Mouse (Mus musculus) bone marrow macrophage, adult 2 months (primary cell): ENCODE data around the gene Tbc1d5. TPM values are rescaled to one million over a fixed set of nuclear protein-coding genes. Genes with fewer than 3 reads are reported as not detected.

Experiments used
- H3K27ac ChIP-seq: 2 replicates; pipeline ENCODE4 v1.5.1; 2012; ENCODE audit warnings: low read depth, low read length; ENCODE audit not compliant: insufficient read depth
- H3K4me1 ChIP-seq: 2 replicates; pipeline ENCODE4 v1.6.1; 2012; ENCODE audit warnings: low read length; ENCODE audit not compliant: control insufficient read depth, insufficient read depth
- H3K4me3 ChIP-seq: 2 replicates; pipeline ENCODE4 v1.5.1; 2012; ENCODE audit warnings: mild to moderate bottlenecking, low read length, moderate library complexity; ENCODE audit not compliant: insufficient read depth
- CTCF ChIP-seq: IDR thresholded peaks from 2 replicates; pipeline ENCODE4 v1.5.1; 2012; ENCODE audit warnings: low read depth, mild to moderate bottlenecking, low read length, moderate library complexity
- POLR2A ChIP-seq: IDR thresholded peaks from 2 replicates; pipeline ENCODE4 v1.6.1; 2012; ENCODE audit warnings: mild to moderate bottlenecking, low read depth, low read length, borderline replicate concordance
- polyA plus RNA-seq: library from polyadenylated mRNA; stranded (reverse); fragments of >200 nt; gene quantifications from 2 replicates; pipeline ENCODE4 v1.2.4, GENCODE M21; 2012; ENCODE audit not compliant: missing spikeins, insufficient read depth, insufficient read length

The Tbc1d5 gene
- polyA plus RNA-seq, 1 experiment = 41.9 TPM

DNA sequence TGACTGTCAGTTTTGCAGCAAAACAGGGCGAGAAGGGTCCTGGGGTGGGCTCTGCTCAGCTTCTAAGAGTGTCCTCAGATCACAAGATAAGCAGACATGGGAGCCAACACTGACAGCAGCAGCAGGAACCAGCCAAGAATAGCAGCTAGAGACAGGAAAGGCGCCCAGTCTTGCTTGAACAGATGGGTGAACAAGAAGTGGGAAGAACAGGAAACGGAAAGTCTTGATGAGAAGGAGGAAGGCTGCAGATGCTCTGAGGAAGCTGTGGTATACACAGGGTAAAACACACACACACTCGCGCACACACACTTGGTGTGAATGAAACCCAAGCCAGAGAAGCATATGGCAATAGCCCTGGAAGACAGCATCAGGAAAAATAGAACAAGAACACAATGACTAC lies 415.7 kb downstream of the Tbc1d5 start:
- Histone ChIP-seq H3K27ac (peak overlapping the region; percentile 81), H3K4me1 (peaks cover 24% of the 10 kb centered on the region), H3K4me3 (no peak overlapping the region)
- TF ChIP-seq CTCF (no peak), POLR2A (no peak)

GRCm38 (mm10) chr17:50762231-50762630 lies 416.9 kb downstream of the Tbc1d5 start:
- no peak for TF ChIP-seq CTCF
- no peak for TF ChIP-seq POLR2A
- H3K27ac ChIP-seq = no peak overlapping the region
- H3K4me3 ChIP-seq = no peak overlapping the region
- peaks cover 24% of the 10 kb centered on the region for H3K4me1 ChIP-seq

DNA sequence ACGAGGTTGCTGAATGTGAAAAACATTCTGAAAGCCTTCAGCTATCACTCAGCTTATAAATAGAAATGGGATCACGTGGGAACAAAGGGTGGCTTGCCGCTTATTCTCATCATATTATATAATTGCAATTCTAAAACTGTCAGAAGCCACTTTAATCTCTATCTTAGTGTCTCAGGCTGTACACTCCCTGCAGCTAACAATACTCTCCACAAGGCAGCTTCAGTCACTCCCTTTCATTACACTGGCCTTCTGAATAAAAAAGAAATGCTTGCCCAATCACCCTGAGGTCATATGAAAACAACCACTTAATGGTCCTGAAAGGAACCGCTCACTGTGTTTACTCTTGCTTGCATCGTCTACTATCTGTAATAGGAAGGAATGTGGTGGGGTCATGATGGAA lies 418.1 kb downstream of the Tbc1d5 start:
- no peak overlapping the region for H3K4me3 ChIP-seq
- TF ChIP-seq POLR2A (no peak), CTCF (no peak)
- no peak overlapping the region for H3K27ac ChIP-seq
- H3K4me1 ChIP-seq = peaks cover 24% of the 10 kb centered on the region

DNA sequence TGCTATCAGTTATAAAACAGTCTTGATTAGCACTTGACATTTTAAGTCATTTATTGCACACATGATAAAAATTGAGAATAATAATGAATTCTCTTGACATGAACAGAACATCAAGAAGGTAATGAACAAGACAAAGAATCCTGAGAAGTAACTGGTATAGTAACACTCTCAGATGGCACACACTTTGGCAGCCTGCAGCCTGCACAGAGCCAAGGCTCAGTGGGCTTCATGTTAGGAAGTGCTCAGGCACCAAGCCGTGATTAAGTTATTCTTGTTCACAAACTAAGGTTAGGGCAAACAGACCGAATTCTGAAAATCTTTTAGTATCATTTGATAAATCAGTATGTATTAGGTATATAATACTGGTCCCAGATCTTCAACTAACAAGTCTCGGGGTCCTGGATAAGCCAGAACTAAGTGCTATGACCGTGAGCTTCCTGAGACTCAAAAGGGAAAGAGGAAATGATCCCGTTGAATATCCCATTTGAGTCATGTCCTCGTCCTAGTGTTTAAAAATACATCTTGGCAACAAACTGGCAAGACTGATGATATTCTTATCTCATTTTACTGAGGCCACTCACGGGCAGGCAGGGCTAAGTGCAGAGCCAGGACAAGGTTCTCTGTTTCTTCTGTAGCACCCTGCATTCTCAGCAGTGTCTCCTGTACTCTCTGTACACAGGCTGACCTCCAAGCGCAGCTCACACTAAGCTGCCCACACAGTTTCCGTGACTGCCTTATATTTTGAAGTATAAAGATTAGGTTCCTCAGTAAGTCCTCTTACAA lies 425.6 kb downstream of the Tbc1d5 start:
- Histone ChIP-seq H3K4me3 (no peak overlapping the region), H3K27ac (no peak overlapping the region), H3K4me1 (peaks cover 18% of the 10 kb centered on the region)
- TF ChIP-seq POLR2A (no peak), CTCF (no peak)

DNA sequence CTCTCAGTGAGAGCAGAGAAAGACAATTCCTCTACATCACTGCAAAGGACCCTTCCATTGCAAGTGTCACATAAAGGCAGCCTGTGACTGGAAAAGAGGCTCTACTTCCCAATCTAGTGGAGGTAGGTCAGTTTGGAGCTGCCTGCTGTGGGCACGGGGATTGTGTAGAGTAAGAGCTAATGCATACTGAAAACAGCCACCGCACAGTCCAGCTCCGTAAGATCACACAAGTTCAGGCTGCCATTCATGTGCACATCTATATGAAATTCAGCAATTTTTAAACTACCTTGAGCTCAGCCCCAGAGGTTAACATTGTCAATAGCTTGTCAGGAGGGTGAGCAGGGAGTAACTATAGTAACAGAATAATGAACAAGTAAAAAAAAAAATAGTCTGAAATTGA lies 426.4 kb downstream of the Tbc1d5 start:
- Histone ChIP-seq H3K27ac (no peak overlapping the region), H3K4me1 (peaks cover 18% of the 10 kb centered on the region), H3K4me3 (no peak overlapping the region)
- no peak for TF ChIP-seq POLR2A
- no peak for TF ChIP-seq CTCF

- Histone ChIP-seq H3K4me3 (no peak overlapping the region), H3K27ac (no peak overlapping the region), H3K4me1 (peaks cover 18% of the 10 kb centered on the region)
- no peak for TF ChIP-seq CTCF
- TF ChIP-seq POLR2A = no peak
Observed at GRCm38 (mm10) chr17:50751911-50752310, 427.2 kb downstream of the Tbc1d5 start.

- H3K4me3 ChIP-seq = no peak overlapping the region
- no peak for TF ChIP-seq POLR2A
- no peak for TF ChIP-seq CTCF
- peak overlapping the region; percentile 46 for H3K27ac ChIP-seq
- peaks cover 18% of the 10 kb centered on the region for H3K4me1 ChIP-seq
Observed at GRCm38 (mm10) chr17:50750874-50751273, 428.3 kb downstream of the Tbc1d5 start.

- TF ChIP-seq CTCF (no peak), POLR2A (no peak)
- no peak overlapping the region for H3K4me3 ChIP-seq
- peaks cover 23% of the 10 kb centered on the region for H3K4me1 ChIP-seq
- no peak overlapping the region for H3K27ac ChIP-seq
Observed at GRCm38 (mm10) chr17:50741386-50741785, 437.8 kb downstream of the Tbc1d5 start.

DNA sequence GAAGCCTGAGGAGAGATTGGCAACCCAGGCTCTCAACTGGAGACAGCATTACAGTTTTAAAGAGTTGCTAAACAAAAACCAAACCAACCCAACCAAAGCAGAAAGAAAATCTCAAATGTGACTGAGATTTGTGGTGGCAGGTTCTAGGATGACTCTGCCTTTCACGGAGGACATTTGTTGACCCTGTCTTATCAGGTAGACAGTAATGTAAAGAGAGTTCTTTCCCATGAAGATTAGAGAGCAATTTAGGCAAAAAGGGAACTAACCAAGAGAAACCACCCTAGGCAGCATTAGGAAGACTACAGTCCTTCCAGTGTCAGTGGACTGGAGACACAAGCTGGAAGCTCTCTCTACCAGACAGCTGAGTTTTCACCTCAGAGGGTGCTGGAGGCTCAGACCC lies 438.3 kb downstream of the Tbc1d5 start:
- TF ChIP-seq CTCF (no peak), POLR2A (no peak)
- H3K4me3 ChIP-seq = no peak overlapping the region
- H3K4me1 ChIP-seq = peaks cover 29% of the 10 kb centered on the region
- no peak overlapping the region for H3K27ac ChIP-seq

GRCm38 (mm10) chr17:50738476-50738875 lies 440.7 kb downstream of the Tbc1d5 start:
- Histone ChIP-seq H3K4me3 (no peak overlapping the region), H3K27ac (no peak overlapping the region), H3K4me1 (peaks cover 45% of the 10 kb centered on the region)
- no peak for TF ChIP-seq POLR2A
